Mouse (Mus musculus) kidney, adult 2 months (tissue): ENCODE results near the gene Sprr1b. TPM values are rescaled to one million over a fixed set of nuclear protein-coding genes. Genes with fewer than 3 reads are reported as not detected.
A peak's percentile ranks its signal among the peaks of the same experiment; 100 is the strongest.
"Not testable (repeated sequence)": the region's sequence is repeated elsewhere in the genome, so short reads cannot be mapped to it uniquely, and the experiment has no call there.

Experiments used
- DNase-seq: peaks from one replicate; pipeline ENCODE4 v3.0.0; 2021
- H3K27ac ChIP-seq: fragments of 200-500 bp; 2 replicates; pipeline ENCODE4 v1.5.1; 2012; ENCODE audit warnings: low read depth, low read length, control low read depth, inconsistent platforms; ENCODE audit not compliant: insufficient read depth
- H3K27me3 ChIP-seq: fragments of 200-500 bp; replicated peaks from 2 replicates; pipeline ENCODE4 v1.6.1; 2012; ENCODE audit warnings: mild to moderate bottlenecking, moderate library complexity, low read length, inconsistent platforms; ENCODE audit not compliant: control insufficient read depth, insufficient read depth
- H3K36me3 ChIP-seq: fragments of 200-500 bp; 2 replicates; pipeline ENCODE4 v1.6.1; 2012; ENCODE audit warnings: mild to moderate bottlenecking, moderate library complexity, low read length, inconsistent platforms; ENCODE audit not compliant: control insufficient read depth, insufficient read depth
- H3K4me1 ChIP-seq: fragments of 200-500 bp; 2 replicates; pipeline ENCODE4 v1.6.1; 2011; ENCODE audit warnings: low read length; ENCODE audit not compliant: control insufficient read depth, insufficient read depth
- H3K4me3 ChIP-seq: fragments of 200-500 bp; 2 replicates; pipeline ENCODE4 v1.5.1; 2011; ENCODE audit warnings: mild to moderate bottlenecking, low read depth, low read length, control low read depth; ENCODE audit not compliant: insufficient read depth
- CTCF ChIP-seq: fragments of 200-500 bp; conservative IDR thresholded peaks from 2 replicates; pipeline ENCODE4 v1.5.1; 2011; ENCODE audit warnings: low read depth, mild to moderate bottlenecking, control low read depth, low read length, moderate library complexity, mixed read lengths; ENCODE audit not compliant: insufficient read depth, insufficient read length
- POLR2A ChIP-seq: fragments of 200-500 bp; IDR thresholded peaks from one replicate; pipeline ENCODE4 v1.6.1; 2011; ENCODE audit warnings: low read depth, low read length, control low read depth
- WGBS: fragments of 180-500 bp; shearing (Covaris S2); methylation state at CpG from one replicate; pipeline ENCODE4 v1.1.7; 2018; 5-methylcytosine and 5-hydroxymethylcytosine counted together
- polyA plus RNA-seq: library from polyadenylated mRNA; depleted of rRNA; stranded (reverse); fragments of >200 nt; gene quantifications from 2 replicates; pipeline ENCODE4 v1.2.3, GENCODE M21; 2012; rRNA removed

Gene Sprr1b
- not detected in 2 replicates for polyA plus RNA-seq

- H3K27ac ChIP-seq, result no peak within 1 kb of the TSS
- DNase-seq, result no peak
- no peak within 1 kb of the TSS for H3K4me3 ChIP-seq
- 96% methylated on average over 3 of the region's 3 CpGs for WGBS
- H3K36me3 ChIP-seq, result no peaks in the 10 kb centered on the region
- H3K4me1 ChIP-seq, result no peaks in the 10 kb centered on the region
- TF ChIP-seq CTCF (no peak), POLR2A (no peak)
- H3K27me3 ChIP-seq, result no peaks in the 10 kb centered on the region
Observed at GRCm38 (mm10) chr3:92438689-92439088, at the start of gene Sprr1b. TSS of gene Sprr1b (minus strand) at chr3:92438789.

DNA sequence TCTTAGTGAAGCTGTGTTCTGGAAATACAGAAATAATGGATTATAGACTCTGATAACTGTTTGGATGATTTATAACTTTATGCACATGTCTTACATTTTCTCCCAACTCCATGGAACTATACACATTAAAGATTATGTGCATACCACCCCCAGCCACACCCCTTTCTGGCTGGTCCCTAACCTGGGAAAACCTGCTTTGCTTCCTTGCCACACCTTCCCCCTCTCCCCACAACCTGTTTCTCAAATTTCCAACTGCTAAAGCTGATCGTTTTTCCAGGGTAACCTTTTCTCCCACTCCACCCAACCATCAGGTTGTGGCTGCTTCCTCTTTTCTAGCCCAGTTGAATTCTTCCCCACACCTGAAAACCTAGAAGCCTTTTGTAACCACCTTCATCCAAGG, 47.7 kb upstream of the Sprr1b start:
- DNase-seq, result no peak
- TF ChIP-seq CTCF, result no peak
- TF ChIP-seq POLR2A, result no peak
- Histone ChIP-seq H3K4me3 (no peak overlapping the region), H3K36me3 (no peaks in the 10 kb centered on the region), H3K4me1 (no peaks in the 10 kb centered on the region), H3K27me3 (no peaks in the 10 kb centered on the region), H3K27ac (no peak overlapping the region)
- 13% methylated on average over 1 of the region's 1 CpGs for WGBS

DNA sequence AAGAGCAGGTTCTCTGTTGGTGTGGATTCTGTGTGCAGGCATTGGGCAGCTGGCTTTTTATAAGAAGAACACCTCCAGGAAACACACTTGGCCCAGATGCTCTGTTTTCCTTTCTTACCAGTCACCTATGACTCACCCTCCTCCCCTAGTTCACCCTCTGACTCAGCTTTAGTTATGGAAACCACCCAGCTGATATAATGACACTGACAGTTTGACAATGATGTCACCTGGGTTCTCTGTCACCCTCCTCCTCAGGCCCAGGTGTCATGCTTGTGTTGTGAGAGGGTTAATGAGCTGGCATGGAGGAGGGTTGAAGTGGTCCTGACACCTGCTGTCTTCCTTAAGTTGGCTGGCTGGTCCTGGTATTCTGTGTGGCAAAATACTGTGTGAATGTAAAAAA, 47.3 kb upstream of the Sprr1b start, which contains the start of gene Sprr1a:
Sprr1a (minus strand) TSS at position 33 of the 400 bp plus-strand sequence.
- Histone ChIP-seq H3K27me3 (no peaks in the 10 kb centered on the region), H3K4me1 (no peaks in the 10 kb centered on the region), H3K4me3 (no peak within 1 kb of the TSS), H3K36me3 (no peaks in the 10 kb centered on the region), H3K27ac (no peak within 1 kb of the TSS)
- TF ChIP-seq CTCF, result no peak
- TF ChIP-seq POLR2A, result no peak
- no peak for DNase-seq

DNA sequence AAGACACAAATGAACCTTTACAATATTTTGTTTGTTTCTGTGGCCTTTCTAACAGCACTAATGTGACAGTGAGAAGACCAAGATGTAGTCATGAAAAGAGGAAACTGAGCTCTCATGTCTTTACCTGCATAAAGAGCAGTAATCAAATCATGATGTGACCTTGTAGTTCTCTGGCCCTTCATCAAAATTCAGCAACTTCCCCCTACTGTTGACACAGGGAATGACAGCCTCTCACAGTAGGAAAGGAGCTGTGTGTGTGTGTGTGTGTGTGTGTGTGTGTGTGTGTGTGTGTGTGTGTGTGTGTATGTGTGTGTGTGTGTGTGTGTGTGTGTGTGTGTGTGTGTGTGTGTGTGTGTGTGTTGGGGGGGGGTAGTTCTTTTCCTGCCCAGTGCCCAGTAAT, 42.7 kb upstream of the Sprr1b start:
- not testable (repeated sequence) for H3K27ac ChIP-seq, H3K36me3 ChIP-seq, H3K4me1 ChIP-seq, H3K27me3 ChIP-seq, H3K4me3 ChIP-seq
- DNase-seq, result peak; percentile 3

DNA sequence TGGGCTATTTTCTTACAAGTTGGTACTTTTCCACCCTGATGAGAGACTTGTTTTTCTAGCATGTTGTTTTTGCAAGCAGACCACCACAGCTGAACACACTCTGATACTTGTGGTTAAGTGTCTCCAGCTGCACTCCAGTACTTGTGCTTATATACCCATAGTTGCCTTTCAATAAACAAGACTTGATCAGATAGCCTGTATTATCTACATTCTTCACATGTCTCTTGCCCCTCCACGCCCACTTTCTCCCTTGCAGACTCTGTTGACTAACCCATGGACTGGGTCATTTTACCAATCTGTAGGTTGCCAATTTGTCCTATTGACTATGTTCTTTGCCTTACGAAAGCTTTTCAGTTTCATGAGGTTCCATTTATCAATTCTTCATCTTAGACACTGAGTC, 31.5 kb upstream of the Sprr1b start:
- Histone ChIP-seq H3K4me3 (no peak overlapping the region), H3K36me3 (no peaks in the 10 kb centered on the region), H3K27me3 (no peaks in the 10 kb centered on the region), H3K27ac (no peak overlapping the region), H3K4me1 (no peaks in the 10 kb centered on the region)
- 91% methylated on average over 2 of the region's 2 CpGs for WGBS
- TF ChIP-seq CTCF (no peak), POLR2A (no peak)
- DNase-seq, result no peak

- Histone ChIP-seq H3K27ac (no peak overlapping the region), H3K4me3 (no peak overlapping the region), H3K27me3 (no peaks in the 10 kb centered on the region), H3K36me3 (no peaks in the 10 kb centered on the region), H3K4me1 (no peaks in the 10 kb centered on the region)
- DNase-seq, result no peak
- TF ChIP-seq POLR2A, result no peak
- no peak for TF ChIP-seq CTCF
Observed at GRCm38 (mm10) chr3:92467424-92467823, 28.8 kb upstream of the Sprr1b start.

DNA sequence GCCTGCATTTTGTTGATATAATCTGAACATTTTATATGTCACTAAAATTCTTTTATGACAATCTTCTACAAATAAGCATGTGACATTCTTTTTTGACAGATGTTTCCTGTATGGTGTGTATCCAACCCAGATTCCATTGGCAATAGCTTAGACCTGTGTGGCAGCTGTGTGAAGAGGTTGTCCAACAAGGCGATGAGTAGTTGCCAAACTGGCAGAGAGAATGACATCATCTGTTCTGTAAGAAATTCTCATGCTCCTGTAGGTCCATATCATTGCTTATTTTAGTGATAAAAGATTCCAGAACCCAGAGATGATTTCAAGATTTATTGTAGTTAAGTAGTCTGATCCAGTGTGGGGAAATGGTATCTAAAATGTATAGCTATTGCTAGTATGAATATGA, 28.0 kb upstream of the Sprr1b start:
- no peak for TF ChIP-seq POLR2A
- no peak for TF ChIP-seq CTCF
- Histone ChIP-seq H3K27ac (no peak overlapping the region), H3K27me3 (no peaks in the 10 kb centered on the region), H3K4me1 (no peaks in the 10 kb centered on the region), H3K36me3 (no peaks in the 10 kb centered on the region), H3K4me3 (no peak overlapping the region)
- 83% methylated on average over 1 of the region's 1 CpGs for WGBS
- DNase-seq, result no peak

GRCm38 (mm10) chr3:92458620-92459019, 20.0 kb upstream of the Sprr1b start, which contains the start of gene Sprr3:
TSS of gene Sprr3 (minus strand) at chr3:92458720.
- Histone ChIP-seq H3K4me3 (no peak within 1 kb of the TSS), H3K27me3 (no peaks in the 10 kb centered on the region), H3K36me3 (no peaks in the 10 kb centered on the region), H3K27ac (no peak within 1 kb of the TSS), H3K4me1 (no peaks in the 10 kb centered on the region)
- no peak for TF ChIP-seq CTCF
- no peak for TF ChIP-seq POLR2A
- DNase-seq, result no peak
- 54% methylated on average over 2 of the region's 2 CpGs for WGBS
